Mouse (Mus musculus) layer of hippocampus, adult 8-10 months (tissue): ENCODE measurements around the gene Wdr82. TPM values are rescaled to one million over a fixed set of nuclear protein-coding genes. Genes with fewer than 3 reads are reported as not detected.

ENCODE experiments used
- DNase-seq, 2 experiments: peaks; one replicate each; pipeline ENCODE4 v3.0.0; 2022; ENCODE audit warnings: low spot score in 2 of 2
- microRNA-seq, 2 experiments: library from miRNA; unstranded; fragments of <30 nt; microRNA quantifications; one replicate each; pipeline ENCODE4 v1.2.0; 2022
- total RNA-seq, 4 experiments: library from RNA; stranded (reverse); gene quantifications; 2 replicates each; pipeline ENCODE4 v1.2.4; 2022

Wdr82 gene
- total RNA-seq, 4 experiments from 2014 or later = 109 to 145 (median 125) TPM

GRCm38 (mm10) chr9:106222261-106222851, 51.6 kb downstream of the Wdr82 start, which contains the start of gene Tlr9:
Gene Tlr9 (plus strand): TSS chr9:106222598.
- no peak for DNase-seq

- no peak for DNase-seq
These were observed 52.3 kb downstream of the Wdr82 start for GRCm38 (mm10) chr9:106222994-106223393.

- DNase-seq = no peak
These were observed 54.9 kb downstream of the Wdr82 start for GRCm38 (mm10) chr9:106225469-106226150.

GRCm38 (mm10) chr9:106226151-106226682, 55.5 kb downstream of the Wdr82 start:
- no peak for DNase-seq

- DNase-seq = no peak
These were observed 57.2 kb downstream of the Wdr82 start for GRCm38 (mm10) chr9:106227790-106228429.

- DNase-seq = no peak
These were observed 59.5 kb downstream of the Wdr82 start for GRCm38 (mm10) chr9:106230051-106230733.

GRCm38 (mm10) chr9:106230734-106231106, 60.0 kb downstream of the Wdr82 start:
- no peak for DNase-seq

GRCm38 (mm10) chr9:106231220-106231619, 60.5 kb downstream of the Wdr82 start:
- DNase-seq = no peak

- DNase-seq = no peak
These were observed 61.1 kb downstream of the Wdr82 start for GRCm38 (mm10) chr9:106231816-106232215.

- DNase-seq = no peak
These were observed 62.2 kb downstream of the Wdr82 start for GRCm38 (mm10) chr9:106232956-106233355.

GRCm38 (mm10) chr9:106233953-106234352, 63.2 kb downstream of the Wdr82 start:
- DNase-seq = no peak

GRCm38 (mm10) chr9:106235194-106235830, 64.6 kb downstream of the Wdr82 start:
- no peak for DNase-seq

GRCm38 (mm10) chr9:106236156-106236817, 65.6 kb downstream of the Wdr82 start:
- DNase-seq = no peak

GRCm38 (mm10) chr9:106236818-106237211, 66.1 kb downstream of the Wdr82 start:
- DNase-seq = no peak

- DNase-seq = no peak
These were observed 66.7 kb downstream of the Wdr82 start for GRCm38 (mm10) chr9:106237401-106237800.

- no peak for DNase-seq
These were observed 67.2 kb downstream of the Wdr82 start for GRCm38 (mm10) chr9:106237878-106238277.

Small RNAs within 50 kb of the gene (microRNA-seq; reads per million reads assigned to microRNA genes)
- gene Mir135a-1 (0.51 to 2.9 reads per million in 2 experiments), gene Mirlet7g (126,499 to 129,856 reads per million in 2 experiments)

Other genes with a start within 250 kb of the Wdr82 start
- 1 to 10 TPM; 1.1 to 1.7 (median 1.5) TPM for gene Col6a5, start 210.3 kb upstream of the Wdr82 start, total RNA-seq
- 1 to 10 TPM in 3 of 4 experiments, under 1 TPM in 1; 0.68 to 3.9 (median 2.3) TPM for gene Col6a4, start 74.1 kb upstream of the Wdr82 start, total RNA-seq
- 1 to 10 TPM; 3.5 to 6.2 (median 5.9) TPM for gene Glyctk, start 12.8 kb upstream of the Wdr82 start, total RNA-seq
- 10 to 100 TPM; 21.7 to 27.4 (median 23.0) TPM for gene Ppm1m, start 28.8 kb downstream of the Wdr82 start, total RNA-seq
- gene Twf2, start 32.2 kb downstream of the Wdr82 start, total RNA-seq = 10 to 100 TPM; 53.5 to 61.3 (median 56.8) TPM
- gene Tlr9, start 51.7 kb downstream of the Wdr82 start, total RNA-seq = 1 to 10 TPM in 3 of 4 experiments, under 1 TPM in 1; 0.94 to 3.2 (median 2.1) TPM
- 100 to 1,000 TPM; 146 to 162 (median 156) TPM for gene Alas1, start 77.7 kb downstream of the Wdr82 start, total RNA-seq
- gene Poc1a, start 110.1 kb downstream of the Wdr82 start, total RNA-seq = 10 to 100 TPM; 14.7 to 17.7 (median 16.2) TPM
- gene Dusp7, start 197.7 kb downstream of the Wdr82 start, total RNA-seq = 10 to 100 TPM; 78.0 to 84.8 (median 80.5) TPM